Mouse (Mus musculus) MEL-GATA-1-ER (cell line): ENCODE measurements around the gene Pdss2.
"Not testable (repeated sequence)": the region's sequence is repeated elsewhere in the genome, so short reads cannot be mapped to it uniquely, and the experiment has no call there.

ENCODE experiments used
- DNase-seq: peaks from one replicate; pipeline ENCODE4 v3.0.0-alpha.2; 2012; ENCODE audit warnings: low read depth; ENCODE audit errors: extremely low read depth

Gene Pdss2

GRCm38 (mm10) chr10:43373035-43373434 is 151.7 kb downstream of the Pdss2 start:
- no peak for DNase-seq

- no peak for DNase-seq
Observed at GRCm38 (mm10) chr10:43373666-43374065, 152.4 kb downstream of the Pdss2 start.

GRCm38 (mm10) chr10:43375286-43375685 is 154.0 kb downstream of the Pdss2 start:
- DNase-seq, result no peak

- DNase-seq, result no peak
Observed at GRCm38 (mm10) chr10:43376749-43377148, 155.5 kb downstream of the Pdss2 start.

DNA sequence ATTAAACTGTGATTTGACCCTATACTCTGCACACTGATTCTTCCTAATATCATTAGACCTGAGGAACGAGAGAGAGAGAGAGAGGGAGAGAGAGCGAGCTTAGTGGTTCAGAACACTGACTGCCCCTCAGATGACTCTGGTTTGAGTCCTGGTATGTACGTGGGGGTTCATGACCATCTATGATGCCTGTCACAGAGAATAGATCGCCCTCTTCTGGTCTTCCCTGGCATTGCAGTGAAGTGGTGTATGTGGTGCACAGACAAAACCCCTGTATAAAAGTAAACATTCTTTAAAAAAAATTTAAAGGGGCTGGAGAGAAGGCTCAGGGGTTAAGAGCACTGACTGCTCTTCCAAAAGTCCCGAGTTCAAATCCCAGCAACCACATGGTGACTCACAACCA is 157.0 kb downstream of the Pdss2 start:
- DNase-seq, result peak; percentile 53

GRCm38 (mm10) chr10:43378732-43379644 is 157.7 kb downstream of the Pdss2 start:
- no peak for DNase-seq

DNA sequence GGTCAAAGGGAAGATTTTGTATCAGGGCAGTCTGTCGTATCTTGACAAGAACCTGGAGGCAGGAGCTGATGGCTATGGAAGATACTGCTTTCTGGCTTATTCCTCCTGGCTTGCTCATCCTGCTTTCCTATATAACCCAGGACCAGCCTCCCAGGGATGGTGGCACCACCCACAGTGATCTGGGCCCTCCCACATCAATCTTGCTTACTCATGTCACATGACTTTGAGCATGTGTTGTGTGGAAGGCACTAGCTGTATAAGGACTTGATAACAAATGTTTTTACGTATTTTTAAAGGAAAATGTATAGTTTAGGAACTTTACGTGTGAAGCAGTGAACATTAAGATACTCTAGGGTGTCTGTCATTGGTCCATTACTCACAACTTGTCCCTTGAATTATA is 161.4 kb downstream of the Pdss2 start:
- no peak for DNase-seq

GRCm38 (mm10) chr10:43384623-43385022 is 163.3 kb downstream of the Pdss2 start:
- no peak for DNase-seq

- DNase-seq, result no peak
Observed at GRCm38 (mm10) chr10:43392921-43393320, 171.6 kb downstream of the Pdss2 start.

DNA sequence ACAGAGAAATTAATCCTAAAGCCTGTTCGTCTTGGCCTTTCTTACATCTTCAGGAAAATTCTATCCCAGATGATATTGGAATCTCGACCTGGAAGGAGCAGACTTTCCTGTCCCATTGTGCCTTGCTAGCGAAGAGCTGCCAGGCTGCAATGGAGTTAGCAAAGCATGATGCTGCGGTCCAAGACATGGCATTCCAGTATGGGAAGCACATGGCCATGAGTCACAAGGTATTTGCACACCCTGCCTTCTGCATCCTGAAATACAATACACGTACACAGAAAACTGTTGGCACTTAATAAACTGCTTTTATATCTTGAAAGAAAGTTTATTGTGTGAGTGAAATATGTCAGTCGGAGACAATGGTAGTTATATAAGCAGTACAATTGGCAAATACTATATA is 172.5 kb downstream of the Pdss2 start:
- DNase-seq, result no peak

DNA sequence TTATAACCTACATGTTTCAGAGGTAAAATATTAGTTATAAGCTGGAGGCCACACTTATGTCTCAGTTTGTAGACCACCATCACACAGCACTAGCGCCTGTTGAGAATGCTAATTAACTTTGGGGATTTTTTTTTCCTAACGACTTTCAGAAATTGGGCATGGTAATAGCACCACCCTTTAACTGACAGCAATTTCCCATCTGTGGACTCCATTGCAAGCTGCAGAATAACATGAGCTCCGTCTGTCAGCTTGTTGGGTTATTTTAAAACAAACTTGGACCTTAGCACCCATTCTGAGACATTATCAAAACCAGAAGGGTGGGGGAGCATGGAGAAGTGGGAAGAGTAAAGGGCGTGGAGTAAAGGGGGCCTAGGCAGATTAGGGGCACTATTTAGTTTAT is 174.5 kb downstream of the Pdss2 start:
- DNase-seq, result no peak

DNA sequence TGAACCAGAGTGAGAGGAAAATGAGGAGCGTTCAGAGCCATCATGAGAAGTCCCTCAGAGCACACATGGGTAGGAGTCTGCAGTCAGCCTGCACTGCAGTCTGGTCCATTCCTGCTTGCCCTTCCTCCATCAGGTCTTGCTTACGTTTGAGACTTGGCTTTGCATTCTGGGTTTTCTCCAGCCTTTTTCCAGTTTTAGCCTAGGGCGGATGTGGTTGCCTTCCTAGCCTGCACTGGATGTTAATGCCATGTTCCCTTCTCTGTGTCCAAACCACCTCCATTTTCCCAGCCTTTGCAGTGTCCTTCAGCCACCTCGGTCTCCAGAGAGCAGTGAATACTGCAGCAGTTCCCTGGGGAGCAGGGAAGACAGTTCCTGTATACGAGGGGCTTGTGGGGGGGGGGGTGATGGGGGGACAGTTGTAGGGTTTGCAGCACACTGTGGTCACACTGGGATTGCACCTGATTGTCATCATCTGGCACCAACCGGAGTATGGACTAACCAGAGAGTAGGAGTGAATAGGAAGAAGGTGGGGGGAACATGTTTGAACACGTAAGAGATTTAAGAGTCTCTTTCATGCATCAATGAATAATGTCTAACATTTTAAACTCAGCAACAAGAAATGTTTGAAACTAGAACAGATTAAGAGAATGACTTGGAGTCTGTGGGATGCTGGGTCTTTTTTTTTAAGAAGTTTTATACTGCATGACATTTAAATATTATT is 178.5 kb downstream of the Pdss2 start:
- DNase-seq, result no peak

GRCm38 (mm10) chr10:43406107-43406506 is 184.8 kb downstream of the Pdss2 start:
- peak; percentile 44 for DNase-seq

DNA sequence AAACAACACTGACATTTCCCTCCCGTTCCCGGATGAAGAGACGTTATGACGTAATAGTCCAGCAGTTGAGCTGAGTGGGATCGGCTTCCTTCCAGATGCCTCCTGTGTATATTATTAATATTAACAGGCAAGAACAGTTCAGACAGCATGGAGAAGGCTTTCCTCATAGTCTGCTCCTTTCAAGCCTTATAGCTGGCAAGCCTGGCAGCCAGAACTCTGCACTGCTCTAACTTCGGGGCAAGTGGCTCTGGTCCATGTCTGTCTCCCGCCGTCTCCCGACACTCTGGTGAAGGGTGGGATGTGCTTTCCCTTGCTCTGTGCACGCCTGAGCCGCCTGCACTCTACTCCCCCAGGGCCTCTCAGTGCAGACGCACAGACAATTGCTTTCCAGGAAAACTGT is 185.6 kb downstream of the Pdss2 start:
- DNase-seq, result no peak

- no peak for DNase-seq
Observed at GRCm38 (mm10) chr10:43409506-43410230, 188.4 kb downstream of the Pdss2 start.

DNA sequence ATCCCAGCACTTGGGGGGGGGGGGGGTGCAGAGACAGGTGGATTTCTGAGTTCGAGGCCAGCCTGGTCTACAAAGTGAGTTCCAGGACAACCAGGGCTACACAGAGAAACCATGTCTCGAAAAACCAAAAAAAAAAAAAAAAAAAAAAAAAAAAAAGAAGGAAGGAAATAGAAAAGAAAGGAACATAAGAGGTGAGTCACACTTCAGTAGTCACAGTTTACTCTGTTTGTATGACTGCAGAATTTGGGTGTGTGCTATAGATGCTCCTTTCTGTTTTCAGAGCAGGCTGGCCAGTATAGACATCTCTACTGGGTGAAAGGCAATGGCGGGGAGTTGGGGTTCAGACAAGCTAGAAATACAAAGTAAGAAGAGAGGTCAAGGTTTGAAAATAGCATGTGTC is 189.9 kb downstream of the Pdss2 start:
- not testable (repeated sequence) for DNase-seq

DNA sequence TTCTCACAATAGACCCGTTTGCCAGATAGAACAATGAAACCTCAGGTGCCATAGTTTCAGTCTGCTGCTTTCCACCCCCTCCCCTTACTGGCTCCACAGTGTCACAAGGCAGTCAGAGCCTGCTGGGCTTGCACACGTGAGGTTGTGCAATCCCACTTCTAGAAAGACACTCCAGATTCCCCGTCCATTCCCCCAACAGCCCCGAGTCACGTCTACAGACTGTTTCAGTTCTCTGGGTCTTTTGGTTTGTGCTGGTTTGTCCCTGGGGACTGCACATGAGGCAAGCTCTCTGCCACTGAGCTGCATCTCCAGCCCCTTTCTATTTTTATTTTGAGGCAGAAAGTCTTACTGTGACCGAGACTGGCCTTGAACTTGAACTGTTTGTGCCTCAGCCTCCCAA is 196.1 kb downstream of the Pdss2 start:
- DNase-seq, result no peak

- DNase-seq, result no peak
Observed at GRCm38 (mm10) chr10:43420660-43421413, 199.6 kb downstream of the Pdss2 start.

- no peak for DNase-seq
Observed at GRCm38 (mm10) chr10:43422061-43422770, 200.9 kb downstream of the Pdss2 start.

GRCm38 (mm10) chr10:43424545-43424944 is 203.3 kb downstream of the Pdss2 start:
- no peak for DNase-seq

DNA sequence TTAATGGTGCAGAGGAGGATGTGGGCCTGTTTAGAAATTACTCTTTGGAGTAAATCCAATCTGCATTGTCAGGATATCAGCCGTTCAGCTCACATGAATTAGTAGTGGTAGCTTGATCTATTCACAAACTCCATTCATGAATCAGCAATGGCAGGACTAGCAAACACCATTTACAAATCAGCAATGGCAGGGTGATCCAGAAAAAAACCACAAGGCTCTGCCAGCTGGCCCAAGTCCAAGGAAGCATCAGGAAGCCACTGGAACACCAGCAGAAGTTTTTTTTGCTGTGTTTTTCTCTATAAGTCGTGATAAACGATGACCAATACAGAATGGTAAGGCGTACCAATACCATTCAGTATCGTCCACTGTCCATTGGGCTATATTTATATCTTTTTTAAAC is 209.3 kb downstream of the Pdss2 start:
- no peak for DNase-seq
